Mouse (Mus musculus): ENCODE results near the gene Ptchd4. TPM values are rescaled to one million over a fixed set of nuclear protein-coding genes. Genes with fewer than 3 reads are reported as not detected.

The Ptchd4 gene
- not detected for total RNA-seq (2023)

DNA sequence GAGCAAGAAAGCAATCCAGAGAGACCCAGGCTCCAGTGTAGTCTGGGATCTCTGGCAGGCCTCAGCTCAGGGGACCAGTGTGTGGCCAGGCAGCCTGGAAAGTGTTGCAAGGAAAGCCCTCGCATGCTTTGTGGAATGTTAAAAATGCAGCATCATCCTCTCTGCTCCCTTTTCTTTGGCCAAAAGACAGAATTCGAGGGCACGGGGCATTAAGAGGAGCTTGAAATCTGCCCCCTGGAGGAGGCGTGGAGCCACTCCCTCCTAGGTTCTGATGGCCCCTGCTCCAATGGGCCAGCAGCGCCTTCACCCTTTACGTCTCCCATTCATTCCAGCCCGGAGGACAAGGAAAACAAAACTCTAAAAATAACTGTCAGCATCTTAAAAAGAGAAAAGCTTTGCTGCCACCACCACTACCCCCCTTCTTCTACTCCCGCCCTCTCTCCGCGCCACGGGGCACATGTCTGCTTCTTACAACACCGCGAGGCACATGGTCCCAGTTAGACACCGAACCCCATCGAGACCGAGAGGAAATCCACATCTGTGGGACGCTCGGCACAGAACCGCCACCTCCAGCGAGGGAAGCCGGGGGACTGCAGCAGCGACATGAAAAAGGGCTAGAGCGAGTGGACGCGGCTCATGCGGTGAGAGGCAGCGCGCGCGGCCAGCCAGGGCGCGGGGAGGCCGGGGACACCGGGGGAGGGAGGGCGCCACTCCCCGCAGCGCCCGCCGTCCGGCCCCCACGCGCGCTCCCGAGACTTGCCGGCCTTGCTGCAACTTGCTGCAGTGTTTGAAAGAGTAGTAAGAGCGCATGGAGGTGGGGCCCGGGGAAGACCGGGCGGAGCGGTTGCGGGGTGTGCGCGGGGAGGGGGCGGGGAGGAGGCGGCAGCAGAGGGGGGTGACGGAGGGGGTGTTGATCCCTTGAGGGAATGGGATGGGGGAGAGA, at the start of gene Ptchd4:
TSS of gene Ptchd4 (plus strand) at position 279 of the 943 bp plus-strand sequence.

All from CD4-positive naive resting alpha-beta T cell, adult 57 days (primary cell).